Comparison of ENCODE assay signal across 10 mouse cellular contexts in genomic region chr2:72426776-72427175, GRCm38 (mm10). TPM values are rescaled to one million over a fixed set of nuclear protein-coding genes. Genes with fewer than 3 reads are reported as not detected.
DNase-seq lines count a peak whose midpoint lies in the region; ATAC-seq and TF ChIP-seq lines count a peak whose summit lies in the region.
"Had no signal": no experiment of that assay in that cellular context is flagged by ENCODE, and none has a peak within 500 bp of the region (broad histone marks: within the 10 kb centered on the region; RNA-seq: fewer than 3 reads in every experiment).

No protein-coding gene starts in this region.

- 31% methylated on average over 8 of the region's 8 CpGs for WGBS in lung, embryonic 14.5 days
- 14% methylated on average over 8 of the region's 8 CpGs for WGBS in hindbrain, embryonic 11.5 days
- WGBS in midbrain, embryonic 11.5 days: 27% methylated on average over 8 of the region's 8 CpGs

- H3K36me3 ChIP-seq in lung, embryonic 14.5 days (ENCODE audit: insufficient read depth): no peaks in the 10 kb centered on the region
- H3K36me3 ChIP-seq in hindbrain, embryonic 11.5 days (ENCODE audit: control insufficient read depth, insufficient read depth, low read length): no peaks in the 10 kb centered on the region
- H3K36me3 ChIP-seq in midbrain, embryonic 11.5 days (ENCODE audit: control insufficient read depth, insufficient read depth, low read length): no peaks in the 10 kb centered on the region

- no peak overlapping the region for H3K4me2 ChIP-seq in lung, embryonic 14.5 days
- H3K4me2 ChIP-seq in hindbrain, embryonic 11.5 days (replicated peaks; ENCODE audit: low read depth, low read length): no peak overlapping the region
- H3K4me2 ChIP-seq in midbrain, embryonic 11.5 days: no peak overlapping the region
- H3K4me2 ChIP-seq: heart, embryonic 11.5 days had no signal

- no peaks in the 10 kb centered on the region for H3K4me1 ChIP-seq in lung, embryonic 14.5 days (ENCODE audit: insufficient read depth)
- no peaks in the 10 kb centered on the region for H3K4me1 ChIP-seq in hindbrain, embryonic 11.5 days (replicated peaks; ENCODE audit: control insufficient read depth, insufficient read depth, low read length)
- H3K4me1 ChIP-seq in midbrain, embryonic 11.5 days (ENCODE audit: control insufficient read depth, insufficient read depth, low read length): peaks cover 8% of the 10 kb centered on the region; the same call in 1 of the 2 replicates

- ATAC-seq in lung, embryonic 14.5 days (ENCODE audit: insufficient read depth): no peak
- ATAC-seq in hindbrain, embryonic 11.5 days (ENCODE audit: low FRiP score): peak; percentile 93
- ATAC-seq in midbrain, embryonic 11.5 days (ENCODE audit: low FRiP score): peak; percentile 87
- no peak for ATAC-seq in megakaryocyte progenitor cell, adult 5-6 weeks (replicated peaks; ENCODE audit: poor library complexity)

- H3K27me3 ChIP-seq in lung, embryonic 14.5 days (ENCODE audit: insufficient read depth, low read length): no peaks in the 10 kb centered on the region
- no peaks in the 10 kb centered on the region for H3K27me3 ChIP-seq in hindbrain, embryonic 11.5 days (ENCODE audit: control insufficient read depth, insufficient read depth, low read length)
- H3K27me3 ChIP-seq in midbrain, embryonic 11.5 days (ENCODE audit: control insufficient read depth, insufficient read depth, low read length): no peaks in the 10 kb centered on the region

- H3K9ac ChIP-seq in lung, embryonic 14.5 days: no peak overlapping the region
- no peak overlapping the region for H3K9ac ChIP-seq in hindbrain, embryonic 11.5 days (ENCODE audit: low read depth, low read length)
- H3K9ac ChIP-seq in midbrain, embryonic 11.5 days (ENCODE audit: low read length): no peak overlapping the region

- TF ChIP-seq CTCF in lung, embryonic 14.5 days (IDR thresholded peaks at IDR 0.05; ENCODE audit: low read depth): no peak

- H3K27ac ChIP-seq in lung, embryonic 14.5 days (ENCODE audit: low read depth): no peak overlapping the region
- peak overlapping the region; percentile 49 for H3K27ac ChIP-seq in hindbrain, embryonic 11.5 days (ENCODE audit: low read depth, low read length)
- peak overlapping the region; percentile 69 for H3K27ac ChIP-seq in midbrain, embryonic 11.5 days (ENCODE audit: low read depth, low read length)

- no peak overlapping the region for H3K4me3 ChIP-seq in lung, embryonic 14.5 days (ENCODE audit: low read depth, low read length)
- no peak overlapping the region for H3K4me3 ChIP-seq in hindbrain, embryonic 11.5 days (ENCODE audit: low read depth, low read length)
- H3K4me3 ChIP-seq in midbrain, embryonic 11.5 days (ENCODE audit: low read depth, low read length): no peak overlapping the region

- peak; percentile 23 for DNase-seq in lung, embryonic 14.5 days
- DNase-seq in lung, postnatal 10 days: no peak
- DNase-seq in hindbrain, embryonic 11.5 days (ENCODE audit: low spot score): peak; percentile 70
- DNase-seq in midbrain, embryonic 11.5 days (ENCODE audit: low spot score, missing footprints): no peak
- peak; percentile 64 for DNase-seq in telencephalon, adult 2 months (ENCODE audit: low read depth, low spot score)
- DNase-seq in c-Kit-positive CD71-positive TER-119-positive erythroid progenitor cells, embryonic 14.5 days (ENCODE audit: low spot score): no peak
- no peak for DNase-seq in lung, postnatal 25 days (ENCODE audit: low spot score)
- DNase-seq: adrenal gland, adult 2 months had no signal

- H3K9me3 ChIP-seq in lung, embryonic 14.5 days (ENCODE audit: low read depth, low read length): no peaks in the 10 kb centered on the region
- no peaks in the 10 kb centered on the region for H3K9me3 ChIP-seq in hindbrain, embryonic 11.5 days (ENCODE audit: control insufficient read depth, low read length)
- H3K9me3 ChIP-seq in midbrain, embryonic 11.5 days (ENCODE audit: control insufficient read depth, low read length): no peaks in the 10 kb centered on the region

RNA-seq across cellular contexts. Expression of gene Cdca7, which starts 49.2 kb away (rescaled TPM):
- 180 and 188 TPM in 2 replicates for polyA plus RNA-seq in lung, embryonic 14.5 days (2014; fragmentation: Nextera tagmentation; extraction: Ambion mirVana)
- polyA plus RNA-seq in hindbrain, embryonic 11.5 days (2014; fragmentation: Nextera tagmentation; extraction: Ambion mirVana): 156 and 172 TPM in 2 replicates
- polyA plus RNA-seq in midbrain, embryonic 11.5 days (2014; fragmentation: Nextera tagmentation; extraction: Ambion mirVana): 172 and 189 TPM in 2 replicates
- total RNA-seq in megakaryocyte progenitor cell, adult 5-6 weeks (2015): 155 and 165 TPM in 2 replicates
- total RNA-seq in megakaryocyte progenitor cell, adult 5-6 weeks (2017): 221 and 252 TPM in 2 replicates

Comparison
In these comparisons a context has a peak if more than half of its experiments do, and no peak if none do; other contexts are left out.
1. DNase-seq: peak in lung, embryonic 14.5 days (single experiment), hindbrain, embryonic 11.5 days (single experiment) and telencephalon, adult 2 months (single experiment); none in lung, postnatal 10 days (single experiment), midbrain, embryonic 11.5 days (single experiment), c-Kit-positive CD71-positive TER-119-positive erythroid progenitor cells, embryonic 14.5 days (single experiment) and lung, postnatal 25 days (single experiment).
2. ATAC-seq: peak in hindbrain, embryonic 11.5 days (single experiment) and midbrain, embryonic 11.5 days (single experiment); none in lung, embryonic 14.5 days (single experiment) and megakaryocyte progenitor cell, adult 5-6 weeks (single experiment).